Mouse (Mus musculus) forebrain, embryonic 16.5 days (tissue): ENCODE results near the gene Hrh2. TPM values are rescaled to one million over a fixed set of nuclear protein-coding genes. Genes with fewer than 3 reads are reported as not detected.

Experiments
- ATAC-seq: fragments of 200-750 bp; cut with Nextera tagmentation; 2 replicates; pipeline ENCODE4 v1.8.0; 2017; ENCODE audit warnings: mild to moderate bottlenecking, moderate library complexity
- H3K27ac ChIP-seq: fragments of 300-500 bp; sonication (generic); 2 replicates; pipeline ENCODE4 v1.5.1; 2014; ENCODE audit warnings: low read length, control low read depth
- H3K27me3 ChIP-seq: fragments of 300-500 bp; sonication (generic); replicated peaks from 2 replicates; pipeline ENCODE4 v1.6.1; 2014; ENCODE audit warnings: low read length; ENCODE audit not compliant: control insufficient read depth, insufficient read depth
- H3K36me3 ChIP-seq: fragments of 300-500 bp; sonication (generic); 2 replicates; pipeline ENCODE4 v1.6.1; 2014; ENCODE audit not compliant: control insufficient read depth, insufficient read depth
- H3K4me1 ChIP-seq: fragments of 300-500 bp; sonication (generic); replicated peaks from 2 replicates; pipeline ENCODE4 v1.6.1; 2014; ENCODE audit warnings: low read length; ENCODE audit not compliant: control insufficient read depth, insufficient read depth
- H3K4me2 ChIP-seq: fragments of 300-500 bp; sonication (generic); 2 replicates; pipeline ENCODE4 v1.6.1; 2014; ENCODE audit warnings: mild to moderate bottlenecking, low read length, control low read depth
- H3K4me3 ChIP-seq: fragments of 300-500 bp; sonication (generic); replicated peaks from 2 replicates; pipeline ENCODE4 v1.5.1; 2014; ENCODE audit warnings: mild to moderate bottlenecking, low read length, control low read depth
- H3K9ac ChIP-seq: fragments of 300-500 bp; sonication (generic); replicated peaks from 2 replicates; pipeline ENCODE4 v1.6.1; 2014; ENCODE audit warnings: low read depth, low read length, control low read depth
- H3K9me3 ChIP-seq: fragments of 300-500 bp; sonication (generic); 2 replicates; pipeline ENCODE4 v1.6.1; 2016; ENCODE audit warnings: low read length; ENCODE audit not compliant: control insufficient read depth
- WGBS: fragments of 180-500 bp; shearing (Covaris S2); extraction: QIAGEN DNeasy Blood & Tissue Kit; methylation state at CpG from one replicate; pipeline ENCODE4 v1.1.7; 2014; 5-methylcytosine and 5-hydroxymethylcytosine counted together
- polyA plus RNA-seq: library from polyadenylated mRNA; unstranded; fragments of >200 nt; fragmentation: Nextera tagmentation; extraction: Ambion mirVana; gene quantifications from 2 replicates; pipeline ENCODE4 v1.2.1, GENCODE M21; 2015

The Hrh2 gene
- polyA plus RNA-seq, 1 experiment from 2014 or later: 0.73 TPM

DNA sequence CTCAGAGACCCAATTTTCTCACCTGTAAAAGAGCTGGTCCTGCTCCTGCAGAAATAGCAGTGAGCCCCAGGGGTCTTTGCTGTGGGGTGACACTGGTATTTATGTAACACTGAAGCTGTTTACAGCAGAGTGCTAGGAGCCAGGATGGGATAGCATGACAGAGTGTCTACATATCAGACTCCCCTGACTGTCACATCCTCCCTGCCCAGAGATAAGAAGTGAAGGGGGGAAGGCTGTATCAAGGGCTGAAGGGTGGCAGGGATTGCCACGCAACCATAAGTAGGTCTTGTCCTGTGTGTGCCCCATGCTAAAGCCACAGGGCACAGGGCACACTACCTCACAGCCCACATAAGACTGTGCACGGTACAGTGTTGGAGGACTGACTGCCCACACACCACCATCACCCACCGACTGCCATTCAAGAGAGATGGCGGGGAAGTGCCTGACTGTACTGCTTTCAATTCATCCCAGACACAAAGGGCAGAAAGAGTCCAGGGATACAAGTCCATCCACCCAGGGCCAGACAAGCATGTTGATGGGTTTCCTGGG, 29.8 kb downstream of the Hrh2 start:
- H3K27me3 ChIP-seq: no peaks in the 10 kb centered on the region
- H3K27ac ChIP-seq: no peak overlapping the region
- WGBS: 74% methylated on average over 4 of the region's 4 CpGs
- no peak overlapping the region for H3K4me3 ChIP-seq
- H3K9ac ChIP-seq: no peak overlapping the region
- no peak overlapping the region for H3K4me2 ChIP-seq
- H3K9me3 ChIP-seq: no peaks in the 10 kb centered on the region
- no peaks in the 10 kb centered on the region for H3K36me3 ChIP-seq
- H3K4me1 ChIP-seq: 0 out of 2 replicates have a peak, but pooled peaks cover 2% of the 10 kb centered on the region
- no peak for ATAC-seq

DNA sequence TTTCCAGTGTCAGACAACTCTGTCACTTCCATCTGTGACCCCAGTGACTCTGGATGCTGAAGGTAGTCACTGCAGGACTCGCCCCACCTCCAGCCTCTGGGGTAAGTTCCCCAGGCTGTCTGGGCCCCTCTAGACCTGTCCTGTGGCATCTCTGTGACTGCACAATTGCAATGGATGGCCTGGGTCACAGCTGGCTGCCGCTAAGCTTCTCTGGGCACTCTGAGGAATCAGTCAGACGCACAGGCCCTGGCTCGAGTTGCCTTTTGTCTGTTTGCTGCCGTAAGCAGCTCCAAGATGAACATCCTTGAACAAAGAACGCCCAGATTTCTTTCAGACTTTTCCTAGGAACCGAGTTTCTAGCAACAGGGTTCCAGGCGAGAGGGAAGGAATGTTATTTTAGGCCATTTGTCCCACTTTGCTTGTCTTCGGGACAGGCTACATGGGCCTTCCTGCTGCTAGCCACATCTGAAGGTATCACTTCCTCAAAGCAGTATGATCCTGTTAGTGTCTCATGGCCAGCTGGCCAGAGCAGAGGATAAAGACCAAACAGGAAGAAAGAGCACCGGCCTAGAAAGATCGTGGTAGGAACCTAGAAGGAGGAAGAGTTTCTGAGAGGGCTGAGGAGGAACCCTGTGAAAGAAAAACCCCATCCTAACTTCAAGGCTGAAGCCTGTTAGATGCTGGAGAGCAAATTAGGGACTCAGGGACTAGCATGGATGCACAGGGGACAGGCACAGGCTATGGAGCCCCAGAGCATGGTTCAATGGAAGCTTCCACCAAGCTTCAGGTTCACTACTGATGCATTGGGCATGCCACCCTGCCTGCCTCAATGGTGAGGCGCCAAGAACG, 31.2 kb downstream of the Hrh2 start:
- H3K4me1 ChIP-seq: peaks cover 2% of the 10 kb centered on the region; the same call in 1 of the 2 replicates
- no peaks in the 10 kb centered on the region for H3K36me3 ChIP-seq
- H3K9ac ChIP-seq: no peak overlapping the region
- H3K4me2 ChIP-seq: no peak overlapping the region
- WGBS: 38% methylated on average over 13 of the region's 13 CpGs
- no peak overlapping the region for H3K27ac ChIP-seq
- H3K27me3 ChIP-seq: no peaks in the 10 kb centered on the region
- H3K9me3 ChIP-seq: no peaks in the 10 kb centered on the region
- H3K4me3 ChIP-seq: no peak overlapping the region
- ATAC-seq: no peak

DNA sequence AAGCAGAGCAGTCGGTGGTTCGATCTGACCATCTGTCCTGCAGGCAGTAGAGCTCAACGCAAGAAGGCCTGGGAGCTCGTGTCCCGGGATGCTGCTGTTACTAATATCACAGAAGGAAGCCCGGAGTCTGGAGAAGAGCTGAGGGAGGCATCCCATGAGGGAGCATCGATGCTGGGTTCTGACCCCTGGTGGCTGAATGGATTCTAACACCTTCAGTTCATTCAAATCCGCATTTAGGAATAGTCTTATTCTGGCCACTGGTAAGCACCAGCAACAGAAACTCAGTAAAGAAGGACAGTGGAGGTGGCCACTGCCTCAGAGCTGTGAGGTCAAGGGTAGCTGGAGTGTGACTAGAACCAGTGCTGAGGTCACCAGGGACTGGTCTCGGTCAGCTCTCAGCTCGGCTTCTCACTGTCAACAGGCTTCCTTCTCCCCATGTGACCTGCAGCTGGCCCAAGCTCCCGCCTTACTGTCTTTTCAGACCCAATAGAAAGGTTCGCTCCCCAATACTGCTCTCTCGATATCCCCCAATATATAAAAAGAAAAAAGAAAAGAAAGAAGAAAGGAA, 36.1 kb downstream of the Hrh2 start:
- peak; percentile 43 for ATAC-seq
- no peaks in the 10 kb centered on the region for H3K27me3 ChIP-seq
- no peaks in the 10 kb centered on the region for H3K9me3 ChIP-seq
- no peak overlapping the region for H3K4me2 ChIP-seq
- WGBS: 25% methylated on average over 13 of the region's 13 CpGs
- H3K4me1 ChIP-seq: no peaks in the 10 kb centered on the region; the same call in 1 of the 2 replicates
- no peak overlapping the region for H3K27ac ChIP-seq
- H3K4me3 ChIP-seq: no peak overlapping the region
- H3K9ac ChIP-seq: no peak overlapping the region
- no peaks in the 10 kb centered on the region for H3K36me3 ChIP-seq

DNA sequence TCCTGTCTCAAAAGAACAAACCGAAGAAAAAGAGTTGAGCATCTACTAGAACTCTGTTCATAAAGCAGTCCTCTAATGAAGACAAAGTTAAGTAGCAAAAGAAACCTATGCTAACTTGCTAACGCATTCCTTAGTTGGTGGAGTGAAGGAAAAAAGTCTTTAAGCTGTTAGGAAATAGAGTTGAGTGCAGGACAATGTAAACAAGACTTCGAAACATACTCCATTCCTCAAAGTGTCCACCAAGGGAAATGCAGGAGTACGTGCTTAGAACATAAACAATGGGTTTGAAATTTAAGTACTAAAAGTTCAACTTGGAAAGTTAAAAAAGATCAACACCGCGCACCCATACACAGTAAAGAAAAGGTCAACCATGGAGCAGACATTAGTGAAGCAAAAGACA, 38.2 kb downstream of the Hrh2 start:
- no peaks in the 10 kb centered on the region for H3K27me3 ChIP-seq
- H3K4me2 ChIP-seq: no peak overlapping the region
- no peaks in the 10 kb centered on the region for H3K36me3 ChIP-seq
- H3K9ac ChIP-seq: no peak overlapping the region
- ATAC-seq: no peak
- H3K9me3 ChIP-seq: no peaks in the 10 kb centered on the region
- no peak overlapping the region for H3K4me3 ChIP-seq
- WGBS: 93% methylated on average over 6 of the region's 6 CpGs
- no peaks in the 10 kb centered on the region; the same call in 1 of the 2 replicates for H3K4me1 ChIP-seq
- H3K27ac ChIP-seq: no peak overlapping the region

DNA sequence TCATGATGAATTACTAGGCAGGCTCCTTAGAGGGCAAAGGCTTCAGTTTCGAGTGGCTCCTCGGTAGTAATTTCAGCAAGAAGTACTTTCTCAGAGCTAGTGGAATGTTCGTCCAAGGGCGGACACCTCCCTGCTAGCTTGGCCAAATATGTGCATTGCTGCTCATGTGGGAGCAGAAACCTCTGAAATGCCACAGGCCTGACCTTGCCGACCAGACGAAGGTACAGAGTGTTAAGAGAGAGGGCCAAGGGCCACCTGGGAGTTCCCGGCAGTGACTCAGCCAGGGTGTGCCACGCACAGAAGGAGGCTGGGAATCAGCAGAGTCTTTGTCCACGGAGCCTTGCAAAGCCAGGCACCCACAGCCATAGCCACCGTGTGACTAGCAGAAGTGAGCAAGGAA, 39.9 kb downstream of the Hrh2 start:
- Histone ChIP-seq H3K27me3 (no peaks in the 10 kb centered on the region), H3K27ac (no peak overlapping the region)
- ATAC-seq: no peak

DNA sequence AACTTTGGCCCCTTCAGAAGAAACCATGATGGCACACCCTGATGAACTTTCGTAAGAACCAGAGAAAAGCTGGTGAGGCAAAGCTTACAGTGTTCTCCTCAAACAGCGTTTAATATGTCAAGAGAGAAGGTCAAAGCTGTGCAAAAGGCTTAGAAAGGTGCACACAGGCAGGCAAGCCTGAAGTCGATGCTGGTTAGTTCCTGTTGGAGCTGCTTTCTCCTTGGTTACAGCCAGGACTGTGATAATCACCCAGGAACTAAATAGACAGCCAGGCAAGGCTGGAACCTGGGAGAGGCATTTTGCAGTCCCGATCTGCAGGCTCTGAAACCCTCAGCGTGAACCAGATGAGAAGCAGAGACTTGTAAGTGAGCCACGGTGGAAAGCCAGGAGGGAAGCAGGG, 45.6 kb downstream of the Hrh2 start:
- Histone ChIP-seq H3K4me1 (peaks cover 6% of the 10 kb centered on the region), H3K4me3 (no peak overlapping the region), H3K9ac (no peak overlapping the region), H3K36me3 (no peaks in the 10 kb centered on the region), H3K9me3 (no peaks in the 10 kb centered on the region), H3K27ac (no peak overlapping the region), H3K27me3 (no peaks in the 10 kb centered on the region), H3K4me2 (no peak overlapping the region)
- no peak for ATAC-seq
- WGBS: 78% methylated on average over 6 of the region's 6 CpGs

More for the DNA sequence above, 39.9 kb downstream of the Hrh2 start:
- Histone ChIP-seq H3K4me3 (no peak overlapping the region), H3K36me3 (no peaks in the 10 kb centered on the region), H3K4me1 (no peaks in the 10 kb centered on the region; the same call in 1 of the 2 replicates), H3K9me3 (no peaks in the 10 kb centered on the region), H3K9ac (no peak overlapping the region), H3K4me2 (no peak overlapping the region)
- 83% methylated on average over 10 of the region's 10 CpGs for WGBS

DNA sequence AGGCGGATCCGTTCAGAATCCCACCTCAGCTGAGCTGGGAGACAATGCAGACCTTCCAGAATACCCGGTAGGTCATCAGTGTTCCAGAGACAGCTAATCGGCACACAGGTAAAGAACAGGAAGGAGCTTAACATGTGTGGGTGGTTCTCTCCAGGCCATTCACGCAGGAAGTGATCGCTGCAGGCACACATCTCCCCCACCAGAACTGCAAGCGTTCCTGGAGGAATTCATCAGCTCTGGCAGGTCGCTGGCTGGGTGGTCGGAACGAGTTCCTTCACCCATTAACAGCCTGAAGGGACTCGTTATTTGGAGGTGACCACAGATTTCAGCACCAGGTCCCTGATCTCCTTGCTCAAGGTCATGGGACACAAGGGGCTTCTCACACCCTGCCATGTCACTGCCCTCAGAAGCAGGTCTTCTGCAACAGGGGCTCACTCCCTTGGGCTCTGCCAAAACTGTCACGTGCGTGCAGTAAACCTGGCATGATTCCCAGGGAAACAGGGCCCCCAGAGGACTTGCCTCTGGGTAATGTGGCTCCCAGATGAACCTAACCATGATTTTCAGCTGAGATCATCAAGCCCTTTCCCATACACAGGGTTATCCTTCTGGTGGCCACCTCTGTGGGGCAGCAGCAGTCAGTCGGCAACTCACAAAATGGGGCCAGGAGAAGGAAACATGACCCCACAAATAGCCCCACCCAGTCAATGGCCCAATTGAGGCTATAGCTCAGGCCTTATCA, 46.8 kb downstream of the Hrh2 start:
- H3K27me3 ChIP-seq: no peaks in the 10 kb centered on the region
- no peak overlapping the region for H3K4me2 ChIP-seq
- peaks cover 6% of the 10 kb centered on the region for H3K4me1 ChIP-seq
- no peaks in the 10 kb centered on the region for H3K9me3 ChIP-seq
- no peak overlapping the region for H3K27ac ChIP-seq
- ATAC-seq: peak; percentile 38; the same call in 1 of the 2 replicates
- no peaks in the 10 kb centered on the region for H3K36me3 ChIP-seq
- H3K4me3 ChIP-seq: no peak overlapping the region
- 42% methylated on average over 14 of the region's 14 CpGs for WGBS
- H3K9ac ChIP-seq: no peak overlapping the region

DNA sequence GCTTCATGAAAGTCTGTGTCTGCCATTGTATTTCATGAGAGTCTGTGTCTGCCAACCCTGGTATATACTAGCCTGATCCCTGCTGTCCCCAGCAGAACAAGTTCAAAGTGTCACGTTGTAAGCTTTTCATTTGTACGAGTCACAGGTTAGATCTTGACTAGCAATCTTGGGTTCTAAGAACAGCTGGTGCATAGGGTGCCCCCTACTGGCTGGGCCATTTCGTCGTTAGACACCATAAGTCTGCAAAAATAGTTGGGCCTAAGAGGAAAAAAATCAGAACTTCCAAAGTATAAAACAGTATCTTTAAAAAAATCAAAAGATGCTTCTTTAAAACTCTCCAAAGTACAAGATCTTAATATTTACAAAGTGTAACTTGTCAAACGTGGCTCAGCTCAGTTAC, 50.5 kb downstream of the Hrh2 start:
- Histone ChIP-seq H3K27me3 (no peaks in the 10 kb centered on the region), H3K4me3 (no peak overlapping the region), H3K9me3 (no peaks in the 10 kb centered on the region), H3K36me3 (no peaks in the 10 kb centered on the region), H3K4me2 (no peak overlapping the region), H3K27ac (no peak overlapping the region), H3K4me1 (peaks cover 6% of the 10 kb centered on the region), H3K9ac (no peak overlapping the region)
- no peak for ATAC-seq
- WGBS: 72% methylated on average over 5 of the region's 5 CpGs

DNA sequence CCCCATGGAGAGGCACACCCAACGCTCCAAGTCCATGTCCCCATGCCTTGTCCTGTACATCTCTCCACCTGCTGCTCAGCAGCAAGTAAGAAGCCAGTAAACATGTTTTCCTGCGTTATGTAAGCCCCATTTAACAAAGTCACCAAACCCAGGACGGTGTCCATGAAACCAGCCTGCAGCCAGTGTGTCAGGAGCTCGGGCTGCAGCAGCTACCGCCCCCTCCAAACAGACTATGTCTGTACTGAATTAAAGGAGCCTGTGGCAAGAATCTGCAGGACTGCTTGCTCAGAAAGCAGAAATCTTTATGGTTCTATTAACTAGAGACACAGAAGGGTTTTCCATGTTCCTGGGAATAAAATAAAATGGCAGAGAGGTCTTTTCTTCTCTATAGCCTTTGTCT, 53.3 kb downstream of the Hrh2 start:
- H3K9me3 ChIP-seq: no peaks in the 10 kb centered on the region
- no peaks in the 10 kb centered on the region for H3K27me3 ChIP-seq
- H3K9ac ChIP-seq: no peak overlapping the region
- no peak for ATAC-seq
- H3K36me3 ChIP-seq: no peaks in the 10 kb centered on the region
- H3K4me1 ChIP-seq: peaks cover 2% of the 10 kb centered on the region
- no peak overlapping the region for H3K27ac ChIP-seq
- H3K4me2 ChIP-seq: no peak overlapping the region
- H3K4me3 ChIP-seq: no peak overlapping the region
- 67% methylated on average over 5 of the region's 5 CpGs for WGBS
